Mouse (Mus musculus) retina, postnatal 7 days (tissue): Measurements from ENCODE around the gene Zfp385c.

Experiments
- DNase-seq: peaks from one replicate; pipeline ENCODE4 v3.0.0-alpha.2; 2012; ENCODE audit warnings: low read depth, low spot score

The Zfp385c gene

DNA sequence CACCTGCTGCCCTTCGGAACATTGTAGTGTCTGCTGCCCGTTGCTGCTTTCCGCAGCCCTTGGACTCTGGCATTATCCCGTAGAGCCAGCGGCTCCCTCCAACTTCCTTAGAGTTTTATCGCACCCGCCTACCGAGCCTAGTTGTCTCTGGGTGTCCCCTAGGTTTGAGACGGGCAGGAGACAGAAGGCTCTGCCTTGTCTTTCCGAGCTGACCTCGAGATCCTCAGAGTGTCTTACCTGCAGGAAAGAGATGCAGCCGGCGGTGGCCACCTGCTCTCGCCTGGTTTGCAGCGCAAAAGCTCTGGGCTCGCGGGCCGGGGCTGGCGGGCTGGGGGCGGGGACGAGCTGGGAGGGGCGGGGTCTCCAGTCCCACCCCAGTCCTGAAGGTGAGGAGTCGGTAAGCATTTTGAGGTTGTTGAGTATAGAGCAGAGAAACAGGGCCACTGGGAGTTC, at the start of gene Zfp385c:
Gene Zfp385c, minus strand, starts transcription at position 292 of the 453 bp plus-strand sequence.
- DNase-seq: no peak

DNA sequence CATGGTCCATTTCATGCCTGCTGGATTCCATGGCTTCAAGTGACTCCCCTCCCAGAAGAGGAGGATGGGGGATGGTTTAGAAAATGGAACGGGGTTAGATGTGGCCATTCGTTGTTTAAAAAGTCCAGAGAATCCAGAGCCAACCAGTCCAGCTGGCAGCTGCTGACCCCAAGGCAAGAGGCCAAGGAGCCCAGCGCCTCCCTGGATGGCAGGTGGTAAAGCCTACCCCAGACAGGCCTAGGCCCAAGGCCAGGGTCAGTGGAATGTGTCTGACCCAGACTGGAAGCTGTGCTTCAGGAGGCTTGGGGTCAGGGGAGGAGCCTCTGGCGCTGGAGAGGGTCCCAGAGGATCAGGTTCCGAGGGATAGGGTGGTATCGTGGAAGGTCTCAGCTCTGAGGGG, 49.1 kb upstream of the Zfp385c start:
- DNase-seq: no peak

DNA sequence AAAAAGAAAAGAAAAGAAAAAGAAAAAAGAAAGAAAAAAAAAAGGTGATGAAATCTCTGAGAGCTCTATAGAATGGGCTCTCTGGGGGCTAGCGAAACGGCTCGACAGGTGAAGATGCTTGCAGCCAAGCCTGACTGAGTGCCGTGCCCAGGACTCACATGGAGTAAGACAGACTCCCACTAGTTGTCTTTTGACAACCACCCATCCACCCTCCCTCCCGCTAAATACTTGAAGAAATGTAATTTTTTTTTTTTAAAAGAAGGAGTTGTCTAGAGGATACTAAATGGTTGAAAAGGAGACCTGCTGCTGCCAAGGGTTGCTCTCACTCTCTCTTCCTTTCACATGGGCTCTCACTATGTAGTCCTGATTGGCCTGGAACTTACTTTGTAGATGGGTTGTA, 46.5 kb upstream of the Zfp385c start:
- DNase-seq: no peak

DNA sequence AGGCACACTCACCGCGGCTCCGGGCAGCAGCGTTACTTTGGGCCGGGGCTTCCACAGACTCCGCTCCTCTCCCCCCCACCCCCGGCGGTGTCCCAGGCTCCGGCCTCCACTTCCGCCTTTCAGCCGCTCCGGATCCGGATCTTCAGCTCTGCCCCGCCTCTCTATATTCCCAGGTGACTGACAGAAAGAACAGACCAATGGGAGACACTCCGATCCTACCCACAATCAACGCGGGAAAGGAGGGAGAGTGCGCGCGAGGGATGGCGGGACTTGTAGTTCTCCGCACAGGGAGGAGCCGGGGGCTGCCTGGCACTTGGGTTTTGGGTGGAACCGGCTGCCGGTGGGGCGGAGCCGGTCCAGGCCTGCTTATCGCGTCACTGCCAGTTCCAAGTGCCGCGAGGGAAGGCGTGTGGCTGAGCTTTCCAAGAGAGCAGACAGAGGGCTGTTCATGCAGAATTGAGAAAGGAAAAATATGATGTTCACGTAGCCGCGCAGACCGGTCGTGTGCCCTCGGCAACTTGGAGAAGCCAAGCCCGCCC, 45.9 kb upstream of the Zfp385c start, which contains the start of gene Rab5c:
Gene Rab5c, minus strand, starts transcription at position 150 of the 539 bp plus-strand sequence.
- peak; percentile 93 for DNase-seq

DNA sequence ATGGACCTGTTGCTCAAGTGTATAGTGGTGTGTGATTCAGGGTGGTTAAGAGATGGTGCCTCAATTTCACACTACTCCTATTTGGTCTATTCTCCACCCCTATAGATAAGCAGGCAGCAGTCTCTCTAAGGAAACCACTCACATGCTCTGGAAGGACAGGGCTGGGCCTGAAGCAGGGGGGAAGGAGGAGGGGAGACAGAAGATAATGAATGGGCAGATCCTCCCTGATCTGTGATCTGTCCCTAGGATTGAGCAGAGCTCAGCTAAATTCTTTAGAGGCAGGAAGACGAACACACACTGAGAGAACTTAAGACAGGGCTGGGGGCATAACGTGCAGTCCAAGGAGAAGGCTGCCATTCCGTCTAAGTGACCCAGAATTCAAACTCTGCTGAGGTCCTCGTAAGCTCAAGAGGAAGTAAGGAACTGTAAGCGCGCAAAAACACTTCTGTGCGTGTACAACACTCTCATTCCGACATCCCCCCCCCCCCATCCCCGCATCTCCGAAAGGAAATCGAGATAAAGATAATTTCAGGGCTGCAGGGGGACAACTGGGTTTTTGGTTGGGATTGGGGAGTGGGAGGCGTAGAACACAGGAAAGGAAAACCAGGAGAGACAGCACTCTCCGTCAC, 45.0 kb upstream of the Zfp385c start:
- DNase-seq: no peak

DNA sequence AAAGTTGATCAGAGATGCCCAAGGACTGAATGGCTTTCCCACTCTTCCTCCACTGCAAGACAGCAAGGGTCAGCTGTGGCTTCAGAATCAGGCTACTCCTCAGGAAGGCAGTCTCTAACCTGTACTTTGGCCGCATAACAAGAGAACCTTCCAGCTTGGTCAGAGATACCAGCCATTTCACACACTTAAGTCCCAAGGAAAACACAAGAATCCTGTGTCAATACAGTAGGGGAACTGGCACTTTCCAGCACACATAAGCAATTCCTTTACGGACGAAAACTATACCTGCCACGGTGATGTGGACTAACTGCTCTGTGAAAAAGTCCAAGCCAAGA, 44.5 kb upstream of the Zfp385c start:
- no peak for DNase-seq

DNA sequence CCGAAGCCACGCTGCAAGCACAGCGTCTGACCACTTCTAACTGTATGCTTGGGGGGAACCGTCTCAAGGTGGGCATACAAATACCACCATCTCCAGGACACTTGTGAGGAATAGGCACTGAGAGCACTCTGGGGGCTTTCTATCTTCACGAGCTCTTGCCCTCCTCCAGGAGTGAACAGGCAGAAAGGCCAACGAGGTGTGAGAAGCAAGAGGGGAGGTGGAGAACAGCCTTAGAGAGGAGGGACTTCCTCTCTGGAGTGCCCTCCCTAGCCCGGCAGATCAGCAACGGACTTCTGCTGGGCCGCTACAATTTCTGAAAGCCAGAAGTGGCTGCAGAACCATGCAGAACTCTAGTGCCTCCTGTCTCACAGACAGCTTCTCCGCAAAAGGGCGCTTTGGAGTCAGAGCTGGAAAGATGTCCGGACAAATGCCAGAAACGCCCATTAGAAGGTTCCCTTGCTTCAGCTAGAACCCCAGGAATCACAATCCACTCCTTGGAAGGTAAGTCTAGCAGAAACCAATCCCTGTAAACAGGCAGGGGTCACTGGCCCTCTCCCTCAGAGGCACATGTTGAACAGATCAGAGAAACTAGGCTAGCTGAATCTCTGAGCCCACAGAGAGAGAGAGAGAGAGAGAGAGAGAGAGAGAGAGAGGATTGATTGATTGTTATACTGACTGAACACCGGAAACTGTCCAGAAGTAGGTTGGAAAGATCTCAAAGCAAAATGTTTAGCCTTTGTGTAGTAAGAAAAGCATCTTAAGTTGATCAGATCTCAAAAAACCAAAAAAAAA, 43.9 kb upstream of the Zfp385c start:
- DNase-seq: no peak

DNA sequence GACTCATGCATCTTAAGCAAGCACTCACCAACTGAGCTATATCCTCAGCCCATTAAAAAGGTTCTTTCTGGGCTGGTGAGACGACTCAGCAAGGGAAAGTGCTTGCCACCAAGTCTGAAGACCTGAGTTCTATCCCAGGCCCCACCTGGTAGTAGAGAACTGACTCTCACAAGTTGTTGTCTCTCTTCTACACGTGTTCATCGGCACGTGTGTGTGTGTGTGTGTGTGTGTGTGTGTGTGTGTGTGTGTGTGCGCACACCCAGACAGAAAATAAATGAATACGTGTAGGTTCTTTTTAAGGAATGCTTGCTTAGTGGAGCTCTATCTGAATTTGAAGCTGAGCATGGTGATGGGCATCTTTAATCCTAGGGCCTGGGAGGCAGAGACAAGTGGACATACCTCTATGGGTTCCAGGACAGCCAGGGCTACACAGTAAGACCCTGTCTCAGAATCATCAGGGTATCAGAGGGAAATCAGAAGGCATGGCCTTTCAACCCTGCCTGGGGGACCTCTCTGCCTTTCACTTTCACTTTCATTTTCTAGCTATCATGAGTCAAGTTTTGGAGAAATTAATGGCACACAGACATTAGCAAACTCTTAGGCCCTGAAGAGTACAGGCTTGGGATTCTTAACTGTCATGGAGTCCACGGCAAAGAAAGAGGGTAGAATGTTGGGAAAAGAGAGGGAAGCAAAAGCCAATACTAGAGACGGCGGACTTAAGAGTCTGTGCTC, 43.0 kb upstream of the Zfp385c start:
- no peak for DNase-seq

DNA sequence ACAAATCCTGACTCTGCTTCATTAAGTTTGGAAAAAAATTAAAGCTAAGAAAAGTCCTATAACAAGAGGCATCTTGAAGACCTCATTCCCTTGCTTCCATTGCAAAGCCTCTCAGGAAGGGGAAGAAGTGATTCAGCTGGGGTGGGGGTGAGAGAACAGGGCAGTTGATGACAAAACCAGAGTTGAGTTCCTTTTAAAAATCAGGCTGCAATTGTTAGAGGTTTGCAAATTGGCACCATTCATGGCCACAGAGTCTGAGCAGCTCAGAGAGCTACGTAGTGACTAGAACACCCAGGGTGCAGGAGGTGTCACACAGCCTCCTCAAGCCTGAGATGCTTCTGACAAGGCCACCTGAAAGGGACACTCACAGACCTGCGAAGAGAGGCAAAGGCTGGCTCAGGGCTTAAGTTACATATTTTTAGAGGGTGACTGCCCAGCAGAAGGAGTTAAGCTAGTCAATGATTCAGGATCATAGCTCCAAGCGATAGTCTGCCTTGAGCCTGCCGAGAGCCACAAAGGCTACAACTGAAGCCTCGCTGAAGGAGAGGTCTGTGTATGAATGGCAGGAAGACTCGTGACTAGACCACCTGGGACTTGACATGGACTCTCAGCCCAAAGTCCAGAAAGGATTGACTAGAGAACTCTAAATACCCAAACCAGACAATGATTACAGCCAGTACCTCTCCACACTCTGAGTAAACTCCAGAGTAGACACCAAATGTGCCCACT, 38.4 kb upstream of the Zfp385c start:
- no peak for DNase-seq

DNA sequence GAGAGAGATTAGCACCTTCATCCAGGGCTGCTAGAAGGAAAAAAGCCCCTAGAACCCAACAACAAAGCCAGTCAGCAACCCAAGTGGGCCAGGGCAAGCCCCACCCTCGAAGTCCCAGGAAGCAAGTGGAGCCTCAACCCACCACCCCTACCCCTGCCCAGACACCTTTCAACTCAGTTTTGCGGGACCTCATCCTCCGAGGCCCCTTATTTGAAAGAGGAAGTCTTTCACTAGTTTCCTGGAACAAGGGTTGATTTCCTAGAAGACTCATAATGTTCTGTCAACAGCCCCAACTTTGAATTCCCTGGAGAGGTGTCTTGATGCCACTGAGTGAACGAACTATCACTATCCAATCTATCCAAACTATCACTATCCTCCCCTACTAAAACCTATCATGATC, 37.7 kb upstream of the Zfp385c start:
- DNase-seq: no peak

DNA sequence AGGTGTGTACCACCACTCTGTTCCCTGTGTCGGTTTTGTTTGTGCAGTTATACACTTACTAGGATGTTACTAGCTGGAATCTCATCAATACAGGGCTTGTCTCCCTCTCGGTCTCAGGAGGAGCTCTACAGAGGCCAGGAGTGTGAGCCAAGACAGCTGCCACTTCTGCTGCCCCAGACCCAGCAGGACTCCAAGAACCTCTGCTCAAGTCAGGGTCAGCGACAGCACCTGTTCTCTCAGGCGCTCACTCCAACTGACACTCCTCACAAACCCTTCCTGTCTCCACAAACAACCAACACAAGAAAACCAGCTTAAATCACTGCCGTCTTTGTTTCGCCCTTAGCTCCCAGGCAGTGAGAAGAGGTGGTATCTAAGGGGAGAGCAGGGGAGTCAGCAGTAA, 36.3 kb upstream of the Zfp385c start:
- no peak for DNase-seq

DNA sequence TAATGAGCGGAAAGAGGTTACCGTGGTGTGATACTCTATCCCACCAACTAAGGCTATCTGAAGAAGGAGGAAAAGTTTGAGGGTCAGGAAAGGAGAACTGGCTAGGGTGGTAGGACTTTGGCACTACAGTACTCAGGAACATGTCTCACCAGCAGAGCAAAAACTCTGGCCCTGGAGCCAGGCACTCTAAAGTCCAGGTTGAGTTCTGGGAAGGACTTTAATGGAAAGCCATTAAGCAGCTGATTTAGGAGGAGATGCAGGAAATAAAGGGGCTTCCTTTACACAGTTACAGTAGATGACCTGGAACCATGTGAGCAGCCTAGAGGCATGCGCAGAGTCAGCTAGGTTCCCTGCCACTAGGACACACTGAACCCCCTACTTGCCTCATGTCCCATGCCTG, 34.9 kb upstream of the Zfp385c start:
- no peak for DNase-seq

DNA sequence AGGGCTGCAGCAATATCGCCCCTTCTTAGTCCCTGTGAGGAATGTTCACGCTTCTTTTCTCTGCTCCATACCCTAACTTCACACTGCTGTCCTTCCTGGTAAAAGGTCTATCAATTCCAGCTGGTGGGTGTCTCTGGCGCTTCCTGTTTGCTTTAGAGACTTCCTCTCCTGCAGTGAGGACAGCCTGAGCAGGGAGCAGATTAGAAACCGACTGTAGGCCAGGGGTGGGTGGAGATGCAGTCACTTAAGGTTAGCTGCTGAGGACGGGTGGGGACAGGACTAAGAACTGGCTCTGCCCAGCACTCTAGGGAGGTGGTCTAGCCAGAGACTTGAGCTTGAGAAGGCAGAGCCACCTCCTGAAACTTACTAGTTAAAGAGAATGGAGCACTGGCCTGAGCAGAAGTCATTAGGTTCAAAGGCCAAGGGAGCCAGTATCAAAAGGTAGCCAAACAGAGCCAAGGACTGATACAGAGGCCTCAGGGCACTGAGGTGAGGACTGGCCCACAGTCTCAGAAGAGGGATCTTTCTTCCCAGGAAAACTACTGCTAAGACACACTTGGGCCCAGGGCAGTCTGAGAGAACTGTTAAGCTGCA, 32.8 kb upstream of the Zfp385c start:
- DNase-seq: no peak

DNA sequence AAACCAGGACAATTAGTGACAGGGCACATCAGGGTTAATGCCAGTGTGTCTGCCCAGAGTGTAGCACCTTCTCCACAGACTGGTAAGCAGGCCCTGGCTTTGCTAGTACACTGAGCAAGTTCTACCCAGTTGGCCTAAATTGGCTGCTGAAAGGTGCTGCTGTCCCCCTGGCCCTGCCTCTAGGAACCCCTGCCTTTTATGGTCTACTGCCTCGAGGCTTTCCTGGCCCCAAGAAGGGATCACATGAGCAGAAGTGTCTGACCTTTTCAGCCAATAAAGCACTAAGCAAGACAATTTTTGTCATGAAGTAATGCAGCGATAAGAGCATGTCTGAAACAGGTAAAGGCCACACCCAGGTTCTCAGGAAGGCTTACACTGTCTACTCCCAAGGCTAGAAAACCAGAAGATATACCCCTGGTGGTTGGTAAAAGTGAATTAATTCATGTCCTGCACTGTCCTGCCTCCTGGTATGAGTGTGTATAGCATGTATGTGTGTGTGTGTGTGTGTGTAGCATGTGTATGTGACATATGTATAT, 30.3 kb upstream of the Zfp385c start:
- no peak for DNase-seq

DNA sequence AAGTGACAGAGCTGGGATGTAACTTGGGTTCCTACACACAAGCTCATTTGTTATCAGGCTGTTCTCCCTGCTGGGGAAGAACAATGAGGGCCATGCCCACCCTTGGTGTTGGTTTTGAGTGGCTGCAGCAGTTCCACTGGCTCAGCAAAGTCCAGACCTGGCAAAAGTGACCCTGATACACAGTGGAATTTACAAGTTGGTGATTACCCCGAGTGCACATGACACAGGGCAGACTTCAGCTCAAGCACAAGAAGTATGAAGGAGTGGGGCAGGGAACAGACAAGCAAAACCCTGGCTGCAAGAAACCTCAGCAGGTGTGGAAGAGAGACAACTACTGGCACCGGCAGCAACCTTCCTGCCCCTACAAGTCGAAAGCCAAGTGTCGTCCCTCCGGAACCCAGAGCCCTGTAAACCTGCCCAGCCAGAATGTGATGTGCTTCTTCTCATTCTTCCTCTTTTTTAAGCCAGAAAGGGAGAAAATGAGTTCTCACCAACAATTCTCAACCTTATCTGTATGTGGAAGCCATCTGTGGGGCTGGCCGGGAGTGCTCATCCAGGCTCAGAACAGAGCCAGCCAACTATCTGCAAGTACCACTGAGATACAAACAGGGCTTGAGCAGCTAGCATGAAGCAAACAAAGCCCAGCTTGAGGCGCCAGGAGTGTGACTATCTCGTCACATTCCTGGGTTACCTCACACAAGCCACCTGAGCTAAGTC, 29.7 kb upstream of the Zfp385c start:
- DNase-seq: no peak

DNA sequence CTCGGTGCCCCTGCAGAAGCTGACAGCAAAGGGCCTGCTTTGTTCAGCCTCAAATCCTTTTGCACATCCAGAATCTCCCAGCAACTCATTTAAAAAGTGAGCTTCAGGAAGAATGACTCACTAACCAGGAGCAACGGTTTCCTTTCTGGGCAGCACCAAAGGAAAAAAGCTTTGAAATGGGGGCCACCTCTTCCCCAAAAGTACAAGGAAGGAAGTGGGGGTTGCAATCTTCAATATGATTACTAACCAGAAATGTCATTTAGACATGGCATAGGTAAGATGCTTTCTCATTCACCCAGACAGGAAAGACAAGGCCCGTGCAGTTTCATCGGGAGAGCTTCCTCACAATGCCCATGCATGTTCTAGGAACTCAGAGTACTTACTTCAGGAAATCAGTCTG, 29.0 kb upstream of the Zfp385c start:
- DNase-seq: no peak

DNA sequence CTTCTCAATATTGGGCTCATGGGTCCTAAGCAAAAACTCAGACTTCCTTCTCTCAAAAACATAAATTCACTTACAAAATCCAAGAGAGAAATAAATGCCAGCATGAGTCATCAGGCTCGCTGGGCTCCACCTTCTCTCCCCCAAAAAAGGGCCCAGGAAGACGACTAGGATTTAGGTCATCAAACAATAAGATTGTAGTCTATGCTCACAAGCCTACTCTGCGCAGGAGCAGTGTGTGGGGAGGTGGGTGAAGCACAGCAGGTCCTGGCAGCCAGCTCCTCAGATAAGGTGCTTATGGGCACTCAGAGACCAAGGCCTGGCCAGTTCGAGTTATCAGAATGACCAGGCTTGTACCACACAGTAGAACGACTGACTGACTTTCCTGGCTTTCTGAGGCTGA, 28.1 kb upstream of the Zfp385c start:
- no peak for DNase-seq

DNA sequence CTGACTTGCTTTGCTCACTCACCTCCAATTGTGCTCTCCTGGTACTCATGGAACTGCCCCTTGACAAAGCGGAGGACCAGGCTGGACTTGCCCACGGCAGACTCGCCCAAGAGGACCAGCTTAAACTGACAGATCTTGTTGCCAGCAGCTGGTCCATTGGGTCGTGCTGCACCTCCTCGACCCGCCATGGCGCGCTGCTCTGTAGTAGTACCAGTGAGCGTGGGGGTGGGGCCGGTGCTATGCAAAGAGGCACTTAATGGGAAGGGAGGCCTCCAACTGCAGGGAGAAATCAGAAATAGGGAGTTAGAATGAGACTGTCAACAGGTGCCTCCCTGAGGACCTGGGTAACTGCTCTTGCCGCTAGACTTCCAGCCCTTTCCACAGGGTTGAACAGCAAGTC, 27.6 kb upstream of the Zfp385c start:
- no peak for DNase-seq

DNA sequence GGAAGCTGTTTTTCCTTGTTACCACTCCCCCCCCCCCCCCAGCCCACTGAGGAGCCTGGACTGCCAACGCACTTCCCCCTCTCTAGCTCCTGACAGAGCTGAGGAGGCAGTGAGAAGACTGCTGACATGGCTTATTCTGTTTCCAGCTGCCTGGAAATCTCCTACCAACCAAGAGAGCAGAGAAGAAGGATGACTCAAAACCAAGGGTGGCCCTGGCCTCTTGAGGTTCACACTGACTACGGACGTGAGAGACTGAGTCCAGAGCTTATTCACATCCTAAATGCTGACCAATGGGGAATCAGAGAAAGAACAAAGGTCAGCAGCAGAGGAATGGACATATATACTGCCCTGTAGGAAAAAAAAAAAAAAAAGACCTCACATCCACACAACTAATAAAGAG, 27.1 kb upstream of the Zfp385c start:
- DNase-seq: no peak

DNA sequence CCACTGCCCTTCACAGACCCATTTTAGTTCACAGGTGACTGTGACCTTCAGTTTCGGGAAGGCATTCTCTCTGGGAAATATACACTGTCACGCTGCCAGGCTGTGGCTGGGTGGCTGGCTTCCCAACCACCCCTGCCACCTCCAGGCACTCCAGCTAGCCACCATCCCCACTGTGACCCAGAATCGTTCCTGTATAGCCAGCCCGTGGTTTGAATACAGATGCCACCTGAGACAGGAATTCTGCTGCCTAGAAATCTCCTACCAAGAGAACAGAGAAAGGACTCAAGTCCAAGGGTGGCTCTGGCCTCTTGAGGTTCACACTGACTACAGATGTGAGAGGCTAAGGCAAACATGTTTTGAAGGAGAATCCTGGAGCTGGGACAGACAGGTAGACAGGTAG, 26.6 kb upstream of the Zfp385c start:
- DNase-seq: no peak
